Mouse (Mus musculus): Measurements from ENCODE around the gene Baiap2. TPM values are rescaled to one million over a fixed set of nuclear protein-coding genes. Genes with fewer than 3 reads are reported as not detected.

Gene Baiap2
- polyA plus RNA-seq, 1 experiment = 39.0 TPM

DNA sequence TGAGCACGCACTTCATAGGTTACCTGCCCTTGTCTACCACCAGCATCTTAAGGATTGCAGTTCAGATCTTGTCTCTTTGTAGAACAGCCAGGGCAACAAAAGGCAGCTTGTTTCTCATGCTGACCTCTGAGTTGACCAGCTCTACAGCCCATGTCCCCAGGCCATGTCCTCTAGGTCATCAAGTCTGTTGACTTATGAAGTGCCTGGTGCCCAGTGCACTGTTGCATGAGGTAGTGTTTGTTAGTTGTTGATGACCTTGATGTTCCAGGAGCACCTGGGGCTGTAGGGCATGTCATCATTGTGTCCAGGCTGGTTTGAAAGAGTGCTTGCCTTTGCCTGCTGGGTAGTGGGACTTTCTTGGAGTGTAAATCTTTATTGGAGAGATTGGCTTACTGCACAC lies 4.9 kb downstream of the Baiap2 start:
- no peak for DNase-seq (ENCODE audit: low spot score)

DNA sequence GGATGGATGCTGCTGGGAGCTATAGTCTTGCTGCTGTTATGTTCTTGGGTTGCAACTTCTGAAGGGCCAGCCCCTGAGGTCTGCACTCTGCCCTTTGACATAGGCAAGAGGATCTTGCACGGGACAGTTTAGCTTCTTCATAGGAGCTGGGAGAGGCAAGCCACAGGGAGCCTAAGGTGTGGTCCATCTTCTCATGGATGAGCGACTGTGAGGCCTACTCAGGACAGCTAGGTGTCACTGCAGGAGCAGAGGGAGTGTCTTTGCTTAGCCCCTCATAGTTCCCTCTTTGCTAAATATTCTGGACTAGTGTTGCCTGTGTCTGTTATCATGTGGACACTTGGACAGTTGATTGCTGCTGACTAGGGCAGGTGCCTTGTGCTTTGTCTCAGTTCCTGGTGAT lies 5.3 kb downstream of the Baiap2 start:
- no peak for DNase-seq (ENCODE audit: low spot score)

GRCm38 (mm10) chr11:119948305-119948704 lies 5.7 kb downstream of the Baiap2 start:
- no peak for DNase-seq (ENCODE audit: low spot score)

GRCm38 (mm10) chr11:119948803-119949202 lies 6.2 kb downstream of the Baiap2 start:
- DNase-seq (ENCODE audit: low spot score) = no peak

- DNase-seq (ENCODE audit: low spot score) = no peak
Measured at GRCm38 (mm10) chr11:119950535-119950934, 8.0 kb downstream of the Baiap2 start.

DNA sequence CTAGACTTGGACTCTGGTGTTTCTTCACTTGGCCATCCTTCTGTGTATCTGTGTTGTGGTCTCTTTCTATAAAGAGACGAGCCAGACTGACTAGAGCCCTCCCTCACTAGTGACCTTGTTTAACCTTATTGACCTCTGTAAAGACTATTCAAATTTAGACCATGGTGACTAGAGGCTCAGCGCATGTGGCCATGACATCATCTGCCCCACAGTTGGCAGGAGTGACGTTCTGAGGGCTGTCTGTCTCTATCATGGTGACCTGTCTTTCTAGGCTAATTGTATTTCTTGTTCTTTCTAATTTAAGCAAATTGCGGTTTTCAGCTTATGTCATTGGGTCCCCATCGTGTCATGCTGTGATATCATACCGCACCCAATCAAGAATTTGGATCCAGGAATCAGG lies 8.8 kb downstream of the Baiap2 start:
- DNase-seq (ENCODE audit: low spot score) = no peak

DNA sequence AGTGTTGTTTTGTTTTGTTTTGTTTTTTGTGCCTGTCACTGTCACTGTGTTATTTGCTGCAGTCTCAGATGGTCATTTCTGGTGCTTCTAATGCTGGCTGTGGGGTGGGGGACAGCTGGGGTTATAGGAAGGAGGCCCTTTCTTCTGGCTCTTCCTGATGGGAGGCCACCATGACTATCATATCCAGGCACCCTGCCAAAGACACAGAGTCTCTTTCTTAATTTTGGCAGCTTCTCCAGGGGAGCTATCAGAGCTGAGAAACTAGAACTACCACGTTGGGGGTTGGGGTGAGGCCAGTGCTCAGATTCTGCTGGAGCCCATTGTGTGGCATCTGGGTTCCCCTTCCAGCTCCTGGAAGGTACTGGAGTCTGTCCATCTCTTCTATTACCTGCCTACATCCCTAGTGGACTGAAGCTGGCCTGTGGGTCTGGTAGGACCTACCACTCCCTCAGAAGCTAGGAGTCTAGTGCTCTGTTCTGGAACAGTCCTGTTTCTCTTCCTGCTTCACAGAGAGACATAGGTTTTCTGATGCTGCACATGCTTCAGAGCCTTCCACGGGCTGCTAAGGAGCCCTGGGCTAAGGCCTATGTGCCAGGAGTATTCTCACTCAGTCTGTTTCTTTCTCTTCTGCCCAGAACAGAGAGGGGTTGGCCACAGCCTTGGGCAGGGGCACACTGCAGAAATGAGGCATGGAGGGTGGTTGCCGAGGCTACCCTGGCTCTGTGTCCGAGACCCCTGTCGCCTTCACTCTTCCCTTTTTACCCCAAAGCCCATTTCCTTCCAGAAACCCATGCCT lies 10.1 kb downstream of the Baiap2 start:
- no peak for DNase-seq (ENCODE audit: low spot score)

DNA sequence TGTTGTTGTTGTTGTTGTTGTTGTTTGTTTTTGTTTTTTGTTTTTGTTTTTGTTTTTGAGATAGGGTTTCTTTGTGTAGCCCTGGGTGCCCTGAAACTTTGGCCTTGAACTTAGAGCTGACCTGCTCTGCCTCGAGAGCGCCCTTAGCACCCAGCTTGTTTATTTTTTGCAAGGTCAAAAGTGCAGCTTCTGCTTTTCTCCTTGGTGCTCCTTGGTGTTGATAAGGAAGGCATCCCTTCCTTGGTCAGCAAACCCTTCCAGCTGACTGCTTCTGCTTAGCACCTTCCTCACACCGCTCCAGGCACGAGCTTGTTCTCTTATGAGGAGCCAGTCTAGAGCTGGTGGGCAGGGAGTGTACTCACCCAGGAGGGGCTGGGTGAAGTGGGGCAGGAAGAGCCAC lies 11.7 kb downstream of the Baiap2 start:
- DNase-seq (ENCODE audit: low spot score) = no peak

- DNase-seq (ENCODE audit: low spot score) = no peak
Measured at GRCm38 (mm10) chr11:119954749-119955337, 12.3 kb downstream of the Baiap2 start.

GRCm38 (mm10) chr11:119955432-119955831 lies 12.9 kb downstream of the Baiap2 start:
- DNase-seq (ENCODE audit: low spot score) = no peak

GRCm38 (mm10) chr11:119956590-119956989 lies 14.0 kb downstream of the Baiap2 start:
- no peak for DNase-seq (ENCODE audit: low spot score)

- no peak for DNase-seq (ENCODE audit: low spot score)
Measured at GRCm38 (mm10) chr11:119958856-119959255, 16.3 kb downstream of the Baiap2 start.

- no peak for DNase-seq (ENCODE audit: low spot score)
Measured at GRCm38 (mm10) chr11:119959714-119960113, 17.2 kb downstream of the Baiap2 start.

DNA sequence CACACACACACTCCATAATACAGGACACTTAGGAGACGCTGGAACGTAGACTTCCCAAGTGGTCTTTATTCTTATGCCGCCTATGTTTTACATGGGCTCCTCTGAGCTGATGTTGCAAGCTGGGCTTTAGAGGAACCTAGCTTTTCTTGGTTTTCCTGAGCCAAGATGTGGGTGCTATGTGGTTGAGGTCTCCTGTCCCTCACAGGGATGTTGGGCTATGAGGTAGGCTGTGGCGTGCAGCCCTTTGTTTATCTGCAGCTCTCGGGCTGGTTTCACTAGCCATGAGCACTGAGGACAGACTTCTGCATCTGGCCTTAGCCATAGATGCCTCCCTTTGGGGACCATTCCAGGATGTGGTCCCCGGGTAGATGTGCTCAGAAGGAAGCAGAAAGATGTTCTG lies 18.1 kb downstream of the Baiap2 start:
- no peak for DNase-seq (ENCODE audit: low spot score)

GRCm38 (mm10) chr11:119961511-119961910 lies 18.9 kb downstream of the Baiap2 start:
- DNase-seq (ENCODE audit: low spot score) = no peak

GRCm38 (mm10) chr11:119965053-119965452 lies 22.5 kb downstream of the Baiap2 start:
- DNase-seq (ENCODE audit: low spot score) = no peak

DNA sequence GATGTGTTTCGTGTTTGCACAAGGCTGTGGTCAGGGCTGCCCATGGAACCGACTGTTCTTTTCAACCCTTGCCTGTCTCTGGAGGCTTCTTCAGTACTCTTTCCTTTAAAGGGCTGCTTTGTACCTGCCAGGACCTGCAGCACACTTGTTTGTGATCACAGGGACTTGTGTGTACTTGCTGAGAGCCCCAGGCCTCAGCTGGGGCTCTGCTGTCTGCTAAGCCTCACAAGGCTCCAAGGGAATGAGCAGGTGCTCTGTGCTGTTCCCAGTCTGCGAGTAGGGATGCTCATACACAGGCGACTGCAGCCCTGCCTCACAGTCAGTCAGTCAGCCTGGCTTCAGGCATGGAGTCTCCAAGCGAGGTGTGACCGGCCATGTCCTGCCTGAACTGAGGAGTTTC lies 23.7 kb downstream of the Baiap2 start:
- no peak for DNase-seq (ENCODE audit: low spot score)

GRCm38 (mm10) chr11:119967401-119967800 lies 24.8 kb downstream of the Baiap2 start:
- DNase-seq (ENCODE audit: low spot score) = no peak

GRCm38 (mm10) chr11:119967892-119968291 lies 25.3 kb downstream of the Baiap2 start:
- no peak for DNase-seq (ENCODE audit: low spot score)

GRCm38 (mm10) chr11:119970021-119970851 lies 27.7 kb downstream of the Baiap2 start:
- no peak for DNase-seq (ENCODE audit: low spot score)

DNA sequence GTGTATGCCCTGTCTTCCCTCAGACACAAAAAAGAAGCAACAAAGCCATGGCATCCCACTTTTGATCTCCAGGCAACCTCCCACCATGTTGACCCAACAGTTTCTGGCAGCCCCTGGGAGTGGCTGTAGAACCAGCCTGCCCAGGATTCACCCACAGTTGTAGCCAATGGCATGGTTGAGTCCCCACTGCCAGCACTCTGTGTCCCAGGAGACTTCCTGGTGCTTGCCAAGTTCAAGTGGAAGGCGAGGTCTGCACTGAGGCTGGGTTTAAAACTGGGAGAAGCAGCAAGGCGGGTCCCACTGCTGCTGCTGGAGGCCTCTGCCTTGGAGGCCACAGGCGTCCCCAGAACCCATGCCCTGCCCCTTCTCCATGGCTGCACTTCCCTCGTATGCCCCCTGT lies 31.2 kb downstream of the Baiap2 start:
- no peak for DNase-seq (ENCODE audit: low spot score)

- DNase-seq (ENCODE audit: low spot score) = peak; percentile 36
Measured at GRCm38 (mm10) chr11:119975739-119976501, 33.4 kb downstream of the Baiap2 start.
